Mouse (Mus musculus) right cerebral cortex, postnatal 14 days (tissue): ENCODE measurements at regions not wholly inside any gene's neighbourhood (a gene's known extent, or its start where the extent isn't known, plus 50 kb on each side); places are given as distances from the start of the nearest gene placed in this dataset.

Source experiments
- DNase-seq: peaks from one replicate; pipeline ENCODE4 v3.0.0; 2022

- DNase-seq = no peak
Observed at GRCm38 (mm10) chr4:127502621-127503020, 144.6 kb upstream of the Gjb5 start.

- no peak for DNase-seq
Observed at GRCm38 (mm10) chr4:127501881-127502280, 143.9 kb upstream of the Gjb5 start.

- no peak for DNase-seq
Observed at GRCm38 (mm10) chr4:127487016-127487780, 129.2 kb upstream of the Gjb5 start.

GRCm38 (mm10) chr4:127485238-127485637 is 127.3 kb upstream of the Gjb5 start:
- no peak for DNase-seq

- no peak for DNase-seq
Observed at GRCm38 (mm10) chr4:127482461-127482860, 124.5 kb upstream of the Gjb5 start.

GRCm38 (mm10) chr4:127480339-127480738 is 122.4 kb upstream of the Gjb5 start:
- no peak for DNase-seq

GRCm38 (mm10) chr4:127469877-127470276 is 111.9 kb upstream of the Gjb5 start:
- no peak for DNase-seq

- DNase-seq = no peak
Observed at GRCm38 (mm10) chr4:127454511-127455119, 96.6 kb upstream of the Gjb5 start.

- no peak for DNase-seq
Observed at GRCm38 (mm10) chr4:127452081-127452480, 94.1 kb upstream of the Gjb5 start.

- DNase-seq = no peak
Observed at GRCm38 (mm10) chr4:127445300-127445699, 87.3 kb upstream of the Gjb5 start.

GRCm38 (mm10) chr4:127444056-127444455 is 86.1 kb upstream of the Gjb5 start:
- DNase-seq = no peak

- DNase-seq = no peak
Observed at GRCm38 (mm10) chr4:127442001-127442400, 84.0 kb upstream of the Gjb5 start.

- no peak for DNase-seq
Observed at GRCm38 (mm10) chr4:127440602-127441001, 82.6 kb upstream of the Gjb5 start.

- DNase-seq = peak; percentile 61
Observed at GRCm38 (mm10) chr4:127435076-127435475, 77.1 kb upstream of the Gjb5 start.

- no peak for DNase-seq
Observed at GRCm38 (mm10) chr4:127430237-127430636, 72.3 kb upstream of the Gjb5 start.

GRCm38 (mm10) chr4:127429748-127430147 is 71.8 kb upstream of the Gjb5 start:
- no peak for DNase-seq

- no peak for DNase-seq
Observed at GRCm38 (mm10) chr4:127423855-127424254, 65.9 kb upstream of the Gjb5 start.

- no peak for DNase-seq
Observed at GRCm38 (mm10) chr4:127421927-127422450, 64.0 kb upstream of the Gjb5 start.

GRCm38 (mm10) chr4:127421129-127421528 is 63.1 kb upstream of the Gjb5 start:
- DNase-seq = no peak

GRCm38 (mm10) chr4:127419786-127420120 is 61.8 kb upstream of the Gjb5 start:
- no peak for DNase-seq

GRCm38 (mm10) chr4:127419062-127419785 is 61.2 kb upstream of the Gjb5 start:
- DNase-seq = no peak

- DNase-seq = no peak
Observed at GRCm38 (mm10) chr4:127416906-127417305, 58.9 kb upstream of the Gjb5 start.
